Mouse (Mus musculus) testis, postnatal 10 days (tissue): ENCODE data around the gene Tgm1.

Source experiments
- DNase-seq: peaks from one replicate; pipeline ENCODE4 v3.0.0; 2021; ENCODE audit warnings: low spot score

Tgm1 gene

GRCm38 (mm10) chr14:55671833-55672740 lies 41.6 kb downstream of the Tgm1 start, which contains the start of the genes Gmpr2 and Nedd8:
Gmpr2 (plus strand) TSS chr14:55671941.
Nedd8 (minus strand) TSS chr14:55672124.
- peak; percentile 81 for DNase-seq

DNA sequence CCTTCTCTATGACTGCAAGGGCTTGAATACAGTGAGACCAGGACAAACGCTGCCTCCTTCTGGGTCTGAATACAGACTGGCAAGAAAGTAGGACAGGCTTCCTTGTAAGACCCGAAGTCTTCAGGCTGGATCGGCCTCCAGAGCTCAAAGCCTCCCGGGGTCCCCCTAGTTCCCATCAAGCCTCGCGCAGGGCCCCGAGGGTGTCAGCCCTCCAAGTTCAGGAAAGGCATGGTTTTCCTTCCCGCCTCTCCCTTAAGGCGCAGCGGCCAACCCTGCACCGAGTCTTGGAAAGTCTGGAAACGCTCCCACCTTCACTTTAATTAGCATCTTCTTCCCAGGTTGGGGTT lies 42.3 kb downstream of the Tgm1 start:
- no peak for DNase-seq

GRCm38 (mm10) chr14:55660636-55661035 lies 53.1 kb downstream of the Tgm1 start:
- no peak for DNase-seq

- DNase-seq = peak; percentile 81
These were observed 53.7 kb downstream of the Tgm1 start, which contains the start of gene Mdp1 for GRCm38 (mm10) chr14:55659960-55660573. Mdp1 (minus strand) TSS chr14:55660508.

DNA sequence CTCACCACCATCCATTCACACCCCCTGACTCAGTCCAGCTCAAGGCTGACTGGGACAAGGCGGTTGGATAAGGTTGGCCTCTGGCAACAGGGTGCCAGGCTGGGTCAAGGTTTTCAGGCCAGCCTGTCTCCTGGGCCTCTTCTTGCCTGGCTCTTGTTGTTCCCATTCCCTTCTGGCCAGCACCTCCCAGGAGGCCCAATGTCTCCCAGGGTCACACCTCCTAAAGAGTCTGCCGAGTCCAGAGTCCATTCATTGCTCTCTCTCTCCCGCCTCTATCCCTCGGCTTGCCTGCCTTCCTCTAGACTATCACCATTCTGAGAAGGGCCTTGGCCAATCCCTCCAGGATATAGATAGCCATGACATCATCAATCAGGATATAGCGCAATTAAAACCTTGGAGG lies 55.7 kb downstream of the Tgm1 start:
- no peak for DNase-seq

- no peak for DNase-seq
These were observed 56.8 kb downstream of the Tgm1 start for GRCm38 (mm10) chr14:55656935-55657334.

DNA sequence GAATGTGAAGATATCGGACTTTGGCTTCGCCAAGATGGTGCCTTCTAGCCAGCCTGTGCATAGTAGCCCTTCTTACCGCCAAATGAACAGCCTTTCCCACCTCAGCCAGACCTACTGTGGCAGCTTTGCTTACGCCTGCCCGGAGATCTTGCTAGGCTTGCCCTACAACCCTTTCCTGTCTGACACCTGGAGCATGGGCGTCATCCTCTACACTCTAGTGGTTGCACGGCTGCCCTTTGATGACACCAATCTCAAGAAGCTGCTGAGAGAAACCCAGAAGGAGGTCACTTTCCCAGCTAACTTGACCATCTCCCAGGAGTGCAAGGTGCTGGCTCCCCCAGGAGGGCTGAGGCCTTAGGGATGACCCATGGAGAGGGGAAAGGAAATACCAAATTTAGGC lies 62.2 kb downstream of the Tgm1 start:
- DNase-seq = no peak
